Mouse (Mus musculus) olfactory bulb, adult 2 months (tissue): ENCODE measurements at regions not wholly inside any gene's neighbourhood (a gene's known extent, or its start where the extent isn't known, plus 50 kb on each side); places are given as distances from the start of the nearest gene placed in this dataset.

Experiments
- H3K27ac ChIP-seq: fragments of 200-500 bp; 2 replicates; pipeline ENCODE4 v1.5.1; 2012; ENCODE audit warnings: low read depth, low read length; ENCODE audit not compliant: insufficient read depth
- H3K4me1 ChIP-seq: fragments of 200-500 bp; 2 replicates; pipeline ENCODE4 v1.6.1; 2012; ENCODE audit warnings: low read length; ENCODE audit not compliant: control insufficient read depth, insufficient read depth
- H3K4me3 ChIP-seq: fragments of 200-500 bp; 2 replicates; pipeline ENCODE4 v1.5.1; 2012; ENCODE audit warnings: mild to moderate bottlenecking, low read depth, low read length, moderate library complexity; ENCODE audit not compliant: insufficient read depth
- CTCF ChIP-seq: fragments of 200-500 bp; IDR thresholded peaks from 2 replicates; pipeline ENCODE4 v1.5.1; 2012; ENCODE audit warnings: low read depth, mild to moderate bottlenecking, low read length, moderate library complexity; ENCODE audit not compliant: insufficient read depth
- POLR2A ChIP-seq: fragments of 200-500 bp; IDR thresholded peaks from 2 replicates; pipeline ENCODE4 v1.6.1; 2012; ENCODE audit warnings: mild to moderate bottlenecking, low read depth, low read length, moderate library complexity; ENCODE audit not compliant: insufficient read depth
- WGBS: fragments of 180-500 bp; shearing (Covaris S2); methylation state at CpG from one replicate; pipeline ENCODE4 v1.1.7; 2018; 5-methylcytosine and 5-hydroxymethylcytosine counted together

GRCm38 (mm10) chr2:45464306-45464705 lies 347.1 kb upstream of the Zeb2 start:
- WGBS: 68% methylated on average over 4 of the region's 4 CpGs
- H3K4me1 ChIP-seq: no peaks in the 10 kb centered on the region
- no peak overlapping the region for H3K4me3 ChIP-seq
- no peak for TF ChIP-seq CTCF
- TF ChIP-seq POLR2A: no peak
- no peak overlapping the region for H3K27ac ChIP-seq

DNA sequence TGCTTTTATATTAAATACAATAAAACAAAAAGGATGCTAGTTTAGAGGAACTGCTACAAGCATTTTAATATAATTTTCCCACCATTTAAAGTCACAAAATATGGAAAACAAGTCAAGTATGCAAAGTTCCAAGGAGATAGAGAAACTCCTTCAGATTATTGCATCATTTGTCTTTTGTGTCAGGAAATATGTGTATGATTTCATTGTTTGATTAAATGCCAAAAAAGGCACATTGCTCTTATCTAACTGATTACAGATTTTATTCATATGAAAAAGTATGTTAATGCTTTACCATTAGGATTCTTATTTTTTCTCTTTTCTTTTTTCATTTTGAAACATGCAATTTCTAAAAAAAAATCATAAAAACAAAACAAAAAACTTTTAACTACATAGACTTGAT lies 342.2 kb upstream of the Zeb2 start:
- Histone ChIP-seq H3K4me3 (no peak overlapping the region), H3K27ac (no peak overlapping the region), H3K4me1 (no peaks in the 10 kb centered on the region)
- TF ChIP-seq CTCF (no peak), POLR2A (no peak)

DNA sequence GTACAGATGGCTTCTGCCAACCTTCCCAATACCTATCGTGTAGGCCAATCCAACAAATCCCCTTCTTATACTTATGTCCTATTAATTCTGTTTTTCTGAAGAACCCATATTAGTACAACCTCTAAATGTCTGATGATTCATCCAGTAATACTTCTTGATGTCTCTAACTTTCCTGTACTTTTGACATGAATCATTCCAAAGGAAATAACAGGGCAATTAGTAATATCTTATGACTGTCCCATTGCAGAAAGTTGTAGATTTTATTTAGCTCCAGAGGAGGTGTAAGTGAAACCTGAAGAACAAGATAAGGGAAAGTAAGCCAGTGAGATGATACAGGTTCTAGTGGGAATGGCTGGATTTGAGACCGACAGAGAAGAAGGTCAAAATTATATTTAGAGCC lies 337.6 kb upstream of the Zeb2 start:
- Histone ChIP-seq H3K4me3 (no peak overlapping the region), H3K27ac (no peak overlapping the region), H3K4me1 (no peaks in the 10 kb centered on the region)
- WGBS: 100% methylated on average over 2 of the region's 2 CpGs
- TF ChIP-seq POLR2A: no peak
- no peak for TF ChIP-seq CTCF

DNA sequence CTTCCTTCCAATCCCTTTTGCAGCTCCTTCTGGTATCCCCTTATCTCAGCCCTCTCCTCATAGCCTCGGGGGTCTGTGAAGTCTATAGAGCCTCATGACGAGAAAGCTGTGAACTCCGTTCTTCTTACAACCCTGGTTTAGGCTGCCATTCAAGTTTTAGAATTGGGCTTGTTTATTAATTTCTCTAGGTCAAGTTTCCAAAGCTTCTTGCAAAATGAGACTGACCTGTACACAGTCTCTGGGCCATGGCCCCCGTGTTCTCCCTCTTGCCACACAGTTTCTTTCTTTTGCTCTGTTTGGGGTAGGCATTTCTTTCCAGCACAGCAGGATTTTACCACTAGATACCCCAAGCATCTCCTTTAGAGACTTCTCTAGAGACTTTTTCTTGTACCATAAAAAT lies 322.0 kb upstream of the Zeb2 start:
- no peaks in the 10 kb centered on the region for H3K4me1 ChIP-seq
- no peak overlapping the region for H3K27ac ChIP-seq
- H3K4me3 ChIP-seq: no peak overlapping the region
- TF ChIP-seq CTCF (no peak), POLR2A (no peak)
- WGBS: 80% methylated on average over 4 of the region's 4 CpGs

GRCm38 (mm10) chr2:45438739-45439138 lies 321.5 kb upstream of the Zeb2 start:
- Histone ChIP-seq H3K27ac (no peak overlapping the region), H3K4me3 (no peak overlapping the region), H3K4me1 (no peaks in the 10 kb centered on the region)
- TF ChIP-seq CTCF (no peak), POLR2A (no peak)
- 85% methylated on average over 9 of the region's 9 CpGs for WGBS

DNA sequence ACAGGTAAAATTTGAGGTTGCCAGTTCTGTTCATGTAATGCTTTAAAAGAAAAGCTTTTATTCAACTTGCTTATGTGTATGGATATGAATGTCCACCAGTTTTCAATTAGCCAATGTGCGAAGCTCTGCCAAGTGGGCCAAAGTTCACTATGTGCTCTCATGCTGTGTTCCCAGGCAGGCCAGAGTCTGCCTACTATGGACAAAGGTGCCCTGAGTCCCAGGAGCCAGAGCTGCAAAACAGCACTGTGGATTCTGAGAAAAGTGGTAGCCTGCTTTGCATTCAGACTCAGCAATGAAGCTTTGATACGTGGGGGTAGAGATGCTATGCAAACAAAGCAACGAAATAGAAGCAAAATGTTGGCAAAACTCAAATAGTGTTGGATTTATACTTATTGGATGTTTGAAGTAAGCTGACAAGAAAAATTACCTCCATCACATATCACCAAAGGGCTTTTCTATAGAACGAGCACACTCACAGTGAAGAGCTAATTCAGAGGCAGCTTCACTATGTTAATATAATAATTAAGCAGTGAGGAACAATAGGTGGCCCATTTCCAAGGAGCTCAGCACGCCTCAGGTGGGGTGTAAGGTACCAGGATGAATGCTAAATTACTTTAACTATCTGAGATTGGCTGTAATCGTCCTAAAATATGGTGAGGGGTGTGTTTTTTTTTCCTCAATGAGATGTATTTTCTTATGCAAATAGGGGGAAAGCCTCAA lies 318.2 kb upstream of the Zeb2 start:
- no peaks in the 10 kb centered on the region for H3K4me1 ChIP-seq
- H3K27ac ChIP-seq: no peak overlapping the region
- WGBS: 58% methylated on average over 6 of the region's 6 CpGs
- H3K4me3 ChIP-seq: no peak overlapping the region
- TF ChIP-seq POLR2A: no peak
- TF ChIP-seq CTCF: no peak

GRCm38 (mm10) chr2:45434789-45435188 lies 317.6 kb upstream of the Zeb2 start:
- no peaks in the 10 kb centered on the region for H3K4me1 ChIP-seq
- H3K27ac ChIP-seq: no peak overlapping the region
- TF ChIP-seq CTCF (no peak), POLR2A (no peak)
- no peak overlapping the region for H3K4me3 ChIP-seq
- WGBS: 81% methylated on average over 5 of the region's 5 CpGs

DNA sequence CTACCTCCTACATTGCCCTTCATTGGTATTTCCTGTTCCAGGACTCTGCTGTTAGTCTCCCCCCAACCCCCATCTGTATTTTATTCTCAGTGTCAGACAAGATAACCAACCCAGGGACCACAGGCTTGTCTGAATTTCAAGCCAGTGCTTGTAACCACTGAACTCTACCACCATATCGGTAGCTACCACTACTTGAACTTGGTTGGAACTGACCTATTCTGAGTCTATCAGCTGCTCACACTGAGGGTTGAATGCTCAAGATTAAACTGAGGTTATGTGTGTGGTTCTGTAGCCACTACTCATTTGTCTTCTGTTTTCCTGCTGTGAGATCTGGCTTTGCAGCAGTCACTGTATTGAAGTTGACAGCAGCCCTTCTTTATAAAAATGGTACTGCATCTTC lies 317.0 kb upstream of the Zeb2 start:
- Histone ChIP-seq H3K4me3 (no peak overlapping the region), H3K27ac (no peak overlapping the region), H3K4me1 (no peaks in the 10 kb centered on the region)
- TF ChIP-seq POLR2A (no peak), CTCF (no peak)
- WGBS: 97% methylated on average over 1 of the region's 1 CpGs

DNA sequence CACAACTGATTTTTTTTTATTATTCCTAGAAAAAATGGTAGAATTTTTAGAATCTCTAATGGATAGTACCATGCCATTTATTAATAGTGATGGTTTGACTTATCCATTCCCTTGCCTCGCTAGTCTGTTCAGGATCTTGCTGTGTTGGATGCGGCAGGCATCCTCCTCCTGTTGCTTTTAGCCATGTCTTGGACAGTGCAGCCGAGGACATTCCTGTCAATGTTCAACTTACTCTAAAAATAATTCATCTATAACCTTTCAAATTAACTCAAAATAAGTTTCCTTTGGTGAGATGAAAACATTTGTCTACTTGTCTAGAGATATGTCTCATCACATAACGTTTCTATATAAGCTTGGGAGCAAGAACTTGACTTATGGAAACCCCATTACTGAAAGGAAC lies 314.2 kb upstream of the Zeb2 start:
- 95% methylated on average over 4 of the region's 4 CpGs for WGBS

DNA sequence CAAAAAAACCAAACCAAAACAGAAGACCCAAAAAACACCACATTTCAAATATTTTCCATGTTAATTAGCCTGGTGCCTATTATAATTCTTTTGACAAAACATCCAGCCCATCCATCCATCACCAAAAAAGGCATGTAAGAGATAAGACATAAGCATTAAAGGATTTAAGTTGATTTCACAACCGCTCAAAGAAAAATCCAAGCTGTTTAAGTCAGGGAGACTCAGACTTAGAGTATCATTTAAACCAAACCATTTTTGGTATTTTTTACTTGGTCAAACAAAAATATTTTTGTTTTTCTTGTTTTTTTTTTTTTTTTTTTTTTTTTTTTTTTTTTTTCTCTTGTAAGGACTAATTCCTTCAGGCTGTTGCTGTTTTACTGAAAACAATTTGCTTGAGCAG lies 304.6 kb upstream of the Zeb2 start:
- TF ChIP-seq POLR2A (no peak), CTCF (no peak)
- no peak overlapping the region for H3K4me3 ChIP-seq
- H3K27ac ChIP-seq: no peak overlapping the region
- no peaks in the 10 kb centered on the region for H3K4me1 ChIP-seq
- WGBS: 96% methylated on average over 1 of the region's 1 CpGs

More for the DNA sequence above, 314.2 kb upstream of the Zeb2 start:
- no peak overlapping the region for H3K27ac ChIP-seq
- TF ChIP-seq CTCF (no peak), POLR2A (no peak)
- H3K4me3 ChIP-seq: no peak overlapping the region
- H3K4me1 ChIP-seq: no peaks in the 10 kb centered on the region
